Mouse (Mus musculus) stomach, postnatal 0 days (tissue): Measurements from ENCODE around the gene Pgam1. TPM values are rescaled to one million over a fixed set of nuclear protein-coding genes. Genes with fewer than 3 reads are reported as not detected.
A peak's percentile ranks its signal among the peaks of the same experiment; 100 is the strongest.

Source experiments
- ATAC-seq: fragments of 200-750 bp; cut with Nextera tagmentation; 2 replicates; pipeline ENCODE4 v1.8.0; 2017; ENCODE audit not compliant: low FRiP score, low TSS enrichment
- DNase-seq: peaks from one replicate; pipeline ENCODE4 v3.0.0-alpha.2; 2016; ENCODE audit warnings: low spot score
- H3K27ac ChIP-seq: fragments of 300-500 bp; sonication (generic); replicated peaks from 2 replicates; pipeline ENCODE4 v1.5.1; 2014; ENCODE audit warnings: mild to moderate bottlenecking, control low read depth
- H3K27me3 ChIP-seq: fragments of 300-500 bp; sonication (generic); 2 replicates; pipeline ENCODE4 v1.6.1; 2014; ENCODE audit warnings: low read length; ENCODE audit not compliant: control insufficient read depth, insufficient read depth
- H3K36me3 ChIP-seq: fragments of 300-500 bp; sonication (generic); 2 replicates; pipeline ENCODE4 v1.6.1; 2014; ENCODE audit warnings: low read length, mixed read lengths; ENCODE audit not compliant: control insufficient read depth, insufficient read depth
- H3K4me1 ChIP-seq: fragments of 300-500 bp; sonication (generic); replicated peaks from 2 replicates; pipeline ENCODE4 v1.6.1; 2014; ENCODE audit warnings: antibody characterized with exemption; ENCODE audit not compliant: control insufficient read depth, insufficient read depth
- H3K4me2 ChIP-seq: fragments of 300-500 bp; sonication (generic); replicated peaks from 2 replicates; pipeline ENCODE4 v1.6.1; 2014; ENCODE audit warnings: low read depth, mild to moderate bottlenecking, control low read depth, moderate library complexity
- H3K4me3 ChIP-seq: fragments of 300-500 bp; sonication (generic); 2 replicates; pipeline ENCODE4 v1.5.1; 2014; ENCODE audit warnings: low read depth, low read length, control low read depth
- H3K9ac ChIP-seq: fragments of 300-500 bp; sonication (generic); 2 replicates; pipeline ENCODE4 v1.6.1; 2014; ENCODE audit warnings: mild to moderate bottlenecking, low read length, control low read depth, mixed read lengths
- H3K9me3 ChIP-seq: fragments of 300-500 bp; sonication (generic); 2 replicates; pipeline ENCODE4 v1.6.1; 2016; ENCODE audit warnings: low read length; ENCODE audit not compliant: control insufficient read depth
- CTCF ChIP-seq: IDR thresholded peaks from 2 replicates; pipeline ENCODE4 v1.5.1; 2016; ENCODE audit warnings: antibody characterized with exemption, low read depth, mild to moderate bottlenecking, moderate library complexity
- EP300 ChIP-seq: optimal IDR thresholded peaks from 2 replicates; pipeline ENCODE3; 2016; ENCODE audit warnings: antibody characterized with exemption
- WGBS: fragments of 180-500 bp; shearing (Covaris S2); extraction: QIAGEN DNeasy Blood & Tissue Kit; methylation state at CpG from one replicate; pipeline ENCODE4 v1.1.7; 2014; 5-methylcytosine and 5-hydroxymethylcytosine counted together
- polyA plus RNA-seq: library from polyadenylated mRNA; unstranded; fragments of >200 nt; fragmentation: Nextera tagmentation; extraction: Ambion mirVana; gene quantifications from 2 replicates; pipeline ENCODE4 v1.2.1, GENCODE M21; 2015

Pgam1 gene
- polyA plus RNA-seq, 1 experiment from 2014 or later = 334 TPM

DNA sequence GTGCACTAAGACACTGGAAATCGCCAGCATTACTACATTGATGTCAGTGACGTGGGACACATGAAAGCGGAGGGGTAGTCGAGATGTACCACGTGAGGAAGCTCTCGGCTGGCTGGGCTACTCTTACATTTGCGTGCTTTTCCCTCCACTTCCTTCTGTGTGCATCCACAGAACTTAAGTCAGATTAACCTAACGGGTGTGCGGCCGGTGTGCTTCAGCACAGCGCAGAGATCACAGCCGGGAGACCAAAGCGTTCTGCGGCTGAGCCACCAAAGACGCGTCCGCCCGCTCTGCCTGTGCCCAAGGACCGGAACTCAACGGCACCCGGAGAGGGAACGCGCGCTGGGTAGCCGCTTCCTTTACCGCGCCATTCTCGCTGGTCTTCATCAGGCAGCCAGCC is 21.0 kb downstream of the Pgam1 start:
- Histone ChIP-seq H3K4me3 (peak overlapping the region; percentile 84), H3K27ac (0 out of 2 replicates have a peak overlapping the region, but pooled peaks have one; percentile 24), H3K4me1 (no peaks in the 10 kb centered on the region; the same call in 1 of the 2 replicates), H3K9ac (peak overlapping the region; percentile 71), H3K4me2 (peak overlapping the region; percentile 90), H3K27me3 (no peaks in the 10 kb centered on the region), H3K36me3 (peaks cover 10% of the 10 kb centered on the region; the same call in 1 of the 2 replicates), H3K9me3 (no peaks in the 10 kb centered on the region)
- 0% methylated on average over 28 of the region's 28 CpGs for WGBS
- TF ChIP-seq EP300 = no peak
- no peak for TF ChIP-seq CTCF
- DNase-seq (no peak), ATAC-seq (peak; percentile 8; the same call in 1 of the 2 replicates)

DNA sequence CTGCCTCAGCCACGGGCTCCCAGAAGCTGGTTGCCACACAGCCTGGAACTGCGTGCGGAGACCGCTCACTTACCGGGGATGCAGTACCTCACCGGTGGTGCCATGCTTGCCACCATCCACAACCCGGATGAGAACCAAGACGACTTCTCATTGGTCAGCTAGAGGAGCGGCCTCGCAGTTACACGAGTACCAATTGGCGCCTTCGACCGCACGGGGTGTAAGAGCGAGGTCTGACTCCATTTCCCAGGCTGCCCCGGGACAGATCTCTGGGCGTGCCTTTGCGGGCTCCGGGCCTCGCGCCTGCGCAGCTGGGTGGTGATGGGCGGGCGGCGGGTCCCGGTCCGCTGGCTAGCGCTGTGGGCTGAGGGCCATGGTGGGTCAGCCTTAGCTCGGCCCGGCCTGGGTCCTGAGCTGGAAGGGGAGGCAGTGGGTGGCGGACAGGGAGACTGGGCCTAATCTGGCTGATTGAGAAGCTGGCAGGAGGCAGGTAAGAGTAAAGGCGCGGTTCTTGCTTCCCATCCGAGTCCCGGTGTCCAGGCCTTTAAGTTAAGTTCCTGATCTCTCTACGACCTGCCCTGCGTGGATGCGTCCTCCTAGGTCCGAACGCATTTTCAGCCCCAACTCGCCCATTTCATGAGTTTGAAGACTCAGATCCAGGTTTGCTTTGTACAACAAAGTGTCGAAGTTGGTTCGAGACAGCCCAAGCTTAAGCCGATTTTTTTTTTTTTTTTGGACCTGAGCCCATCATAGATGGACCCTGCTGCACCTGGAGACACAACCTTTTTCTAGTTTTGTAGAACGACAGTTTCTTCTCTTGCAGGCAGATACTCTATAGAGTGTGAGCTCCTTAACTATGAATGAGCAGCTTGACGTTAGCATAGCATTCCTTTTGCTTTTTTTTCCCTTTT is 21.7 kb downstream of the Pgam1 start, which contains the start of the genes Exosc1 and Zdhhc16:
Exosc1 (minus strand) TSS at position 245 of the 908 bp plus-strand sequence.
Zdhhc16 (plus strand) TSS at position 302 of the 908 bp plus-strand sequence.
- Histone ChIP-seq H3K36me3 (peaks cover 11% of the 10 kb centered on the region; the same call in 1 of the 2 replicates), H3K4me2 (peak within 1 kb of the TSS; percentile 90), H3K9me3 (no peaks in the 10 kb centered on the region), H3K27ac (0 out of 2 replicates have a peak within 1 kb of the TSS, but pooled peaks have one; percentile 24), H3K9ac (peak within 1 kb of the TSS; percentile 77), H3K27me3 (no peaks in the 10 kb centered on the region), H3K4me3 (peak within 1 kb of the TSS; percentile 84), H3K4me1 (no peaks in the 10 kb centered on the region; the same call in 1 of the 2 replicates)
- under 1% methylated on average over 46 of the region's 47 CpGs for WGBS
- ATAC-seq = peak; percentile 100
- TF ChIP-seq CTCF (no peak), EP300 (no peak)
- peak; percentile 97 for DNase-seq

DNA sequence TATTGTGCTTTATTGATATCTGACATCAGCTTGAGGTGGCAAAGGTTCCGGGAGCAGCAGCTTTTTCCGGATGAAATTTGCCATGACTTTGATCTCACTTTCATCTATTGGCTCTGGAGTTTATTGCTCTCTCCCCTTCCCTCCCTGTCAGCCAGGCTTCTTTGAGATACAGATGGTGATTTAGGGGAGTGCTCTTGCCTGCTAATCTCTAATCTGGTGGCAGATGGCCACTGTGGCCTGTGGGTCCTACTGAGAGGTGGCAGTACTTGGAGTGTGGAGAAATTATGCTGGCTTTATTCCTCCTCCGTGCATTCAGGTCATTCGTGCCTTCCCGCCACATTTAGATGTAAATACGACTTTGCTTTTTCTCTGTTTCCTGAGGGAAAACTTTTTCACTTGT is 22.4 kb downstream of the Pgam1 start:
- TF ChIP-seq EP300 = no peak
- TF ChIP-seq CTCF = no peak
- peak overlapping the region; percentile 77 for H3K9ac ChIP-seq
- no peaks in the 10 kb centered on the region; the same call in 1 of the 2 replicates for H3K4me1 ChIP-seq
- H3K9me3 ChIP-seq = no peaks in the 10 kb centered on the region
- ATAC-seq (no peak), DNase-seq (no peak)
- whole genome bisulfite sequencing = 26% methylated on average over 6 of the region's 6 CpGs
- no peak overlapping the region for H3K27ac ChIP-seq
- peak overlapping the region; percentile 84 for H3K4me3 ChIP-seq
- peak overlapping the region; percentile 69 for H3K4me2 ChIP-seq
- H3K36me3 ChIP-seq = peaks cover 11% of the 10 kb centered on the region; the same call in 1 of the 2 replicates
- no peaks in the 10 kb centered on the region for H3K27me3 ChIP-seq

DNA sequence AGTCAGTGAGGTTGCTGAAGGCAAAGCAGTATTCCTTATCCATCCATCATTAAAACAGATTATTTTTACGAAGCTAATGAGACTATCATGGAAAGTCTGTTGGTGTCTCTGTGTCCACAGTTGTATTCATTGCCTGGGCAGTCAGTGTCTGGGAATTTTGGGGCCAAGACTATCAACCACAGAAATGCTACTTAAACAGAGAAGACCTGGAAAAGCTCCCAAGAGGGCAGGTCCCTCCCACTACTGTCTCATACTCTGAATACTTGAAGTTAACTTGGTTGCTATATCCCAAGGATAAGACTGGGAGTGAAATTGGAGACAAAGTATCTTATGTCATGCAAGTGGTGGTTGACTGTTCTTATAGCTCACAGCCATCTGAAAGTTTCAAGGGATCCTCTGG is 24.2 kb downstream of the Pgam1 start:
- WGBS = 86% methylated on average over 1 of the region's 1 CpGs
- DNase-seq = no peak
- TF ChIP-seq EP300 (no peak), CTCF (no peak)

DNA sequence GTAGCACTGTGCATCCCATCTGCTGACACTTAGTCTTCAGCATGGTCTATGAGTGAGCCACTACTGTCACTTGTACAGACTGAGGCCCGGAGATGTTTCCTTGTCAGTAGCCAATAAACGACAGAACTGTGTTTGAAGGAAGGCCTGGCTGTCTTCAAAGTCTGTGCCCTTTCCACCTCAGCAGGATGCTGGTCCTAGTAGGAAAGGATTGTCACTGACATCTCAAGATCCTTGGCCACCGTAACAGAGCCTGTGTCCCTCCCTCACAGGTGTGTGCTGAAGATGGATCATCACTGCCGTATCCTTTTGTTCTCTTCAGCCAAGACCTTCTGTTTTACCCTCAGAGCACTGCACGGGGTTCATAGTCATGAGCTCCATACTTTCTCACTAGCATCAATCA is 26.8 kb downstream of the Pgam1 start:
- Histone ChIP-seq H3K36me3 (peaks cover 15% of the 10 kb centered on the region), H3K9ac (no peak overlapping the region), H3K4me2 (no peak overlapping the region), H3K27me3 (no peaks in the 10 kb centered on the region), H3K4me3 (no peak overlapping the region), H3K9me3 (no peaks in the 10 kb centered on the region), H3K27ac (no peak overlapping the region), H3K4me1 (no peaks in the 10 kb centered on the region; the same call in 1 of the 2 replicates)
- ATAC-seq (no peak), DNase-seq (no peak)
- TF ChIP-seq CTCF (no peak), EP300 (no peak)
- WGBS = 91% methylated on average over 5 of the region's 5 CpGs

More for the DNA sequence above, 24.2 kb downstream of the Pgam1 start:
- Histone ChIP-seq H3K27ac (no peak overlapping the region), H3K4me2 (no peak overlapping the region), H3K27me3 (no peaks in the 10 kb centered on the region), H3K4me3 (no peak overlapping the region), H3K4me1 (no peaks in the 10 kb centered on the region; the same call in 1 of the 2 replicates), H3K36me3 (peaks cover 11% of the 10 kb centered on the region), H3K9me3 (no peaks in the 10 kb centered on the region), H3K9ac (no peak overlapping the region)
- ATAC-seq = no peak
